Mouse (Mus musculus) heart, embryonic 12.5 days (tissue): ENCODE data around the gene Fos. TPM values are rescaled to one million over a fixed set of nuclear protein-coding genes. Genes with fewer than 3 reads are reported as not detected.
A peak's percentile ranks its signal among the peaks of the same experiment; 100 is the strongest.

Experiments
- ATAC-seq: fragments of 200-750 bp; cut with Nextera tagmentation; 2 replicates; pipeline ENCODE4 v1.8.0; 2017; ENCODE audit warnings: moderate TSS enrichment, moderate library complexity; ENCODE audit not compliant: insufficient number of reproducible peaks, low FRiP score
- H3K27ac ChIP-seq: fragments of 300-500 bp; sonication (generic); 2 replicates; pipeline ENCODE4 v1.5.1; 2016; ENCODE audit warnings: mild to moderate bottlenecking, moderate library complexity; ENCODE audit not compliant: poor library complexity, severe bottlenecking
- H3K27me3 ChIP-seq: fragments of 300-500 bp; sonication (generic); replicated peaks from 2 replicates; pipeline ENCODE4 v1.6.1; 2016; ENCODE audit warnings: mild to moderate bottlenecking, moderate library complexity
- H3K36me3 ChIP-seq: fragments of 300-500 bp; sonication (generic); 2 replicates; pipeline ENCODE4 v1.6.1; 2016; ENCODE audit warnings: mild to moderate bottlenecking, moderate library complexity
- H3K4me1 ChIP-seq: fragments of 300-500 bp; sonication (generic); replicated peaks from 2 replicates; pipeline ENCODE4 v1.6.1; 2016; ENCODE audit warnings: mild to moderate bottlenecking
- H3K4me2 ChIP-seq: fragments of 300-500 bp; sonication (generic); 2 replicates; pipeline ENCODE4 v1.6.1; 2016; ENCODE audit warnings: mild to moderate bottlenecking, moderate library complexity
- H3K4me3 ChIP-seq: fragments of 300-500 bp; sonication (generic); 2 replicates; pipeline ENCODE4 v1.5.1; 2016; ENCODE audit warnings: mild to moderate bottlenecking
- H3K9ac ChIP-seq: fragments of 300-500 bp; sonication (generic); 2 replicates; pipeline ENCODE4 v1.6.1; 2016; ENCODE audit warnings: mild to moderate bottlenecking, moderate library complexity
- H3K9me3 ChIP-seq: fragments of 300-500 bp; sonication (generic); replicated peaks from 2 replicates; pipeline ENCODE4 v1.6.1; 2016; ENCODE audit warnings: mild to moderate bottlenecking, moderate library complexity
- WGBS: fragments of 180-500 bp; shearing (Covaris S2); methylation state at CpG from one replicate; pipeline ENCODE4 v1.1.7; 2016; 5-methylcytosine and 5-hydroxymethylcytosine counted together
- polyA plus RNA-seq: library from polyadenylated mRNA; unstranded; fragments of >200 nt; fragmentation: Nextera tagmentation; extraction: Ambion mirVana; gene quantifications from 2 replicates; pipeline ENCODE4 v1.2.1, GENCODE M21; 2016

The Fos gene
- polyA plus RNA-seq, 1 experiment from 2014 or later: 5.9 TPM

GRCm38 (mm10) chr12:85462802-85463201 lies 10.9 kb upstream of the Fos start:
- Histone ChIP-seq H3K4me1 (peaks cover 36% of the 10 kb centered on the region), H3K9me3 (no peaks in the 10 kb centered on the region), H3K4me3 (no peak overlapping the region), H3K36me3 (no peaks in the 10 kb centered on the region), H3K9ac (no peak overlapping the region), H3K4me2 (0 out of 2 replicates have a peak overlapping the region, but pooled peaks have one; percentile 32), H3K27ac (no peak overlapping the region), H3K27me3 (no peaks in the 10 kb centered on the region)
- WGBS: 40% methylated on average over 7 of the region's 7 CpGs
- ATAC-seq: no peak

- no peaks in the 10 kb centered on the region for H3K27me3 ChIP-seq
- peaks cover 33% of the 10 kb centered on the region for H3K4me1 ChIP-seq
- no peaks in the 10 kb centered on the region for H3K36me3 ChIP-seq
- H3K9ac ChIP-seq: no peak overlapping the region
- H3K27ac ChIP-seq: no peak overlapping the region
- 52% methylated on average over 5 of the region's 5 CpGs for WGBS
- no peaks in the 10 kb centered on the region for H3K9me3 ChIP-seq
- H3K4me3 ChIP-seq: no peak overlapping the region
- no peak for ATAC-seq
- H3K4me2 ChIP-seq: no peak overlapping the region
Observed at GRCm38 (mm10) chr12:85464431-85464830, 9.3 kb upstream of the Fos start.

GRCm38 (mm10) chr12:85464902-85465301 lies 8.8 kb upstream of the Fos start:
- Histone ChIP-seq H3K4me1 (peaks cover 32% of the 10 kb centered on the region), H3K9ac (no peak overlapping the region), H3K4me3 (no peak overlapping the region), H3K4me2 (no peak overlapping the region), H3K36me3 (no peaks in the 10 kb centered on the region), H3K27ac (no peak overlapping the region), H3K27me3 (no peaks in the 10 kb centered on the region), H3K9me3 (no peaks in the 10 kb centered on the region)
- 52% methylated on average over 3 of the region's 3 CpGs for WGBS
- no peak for ATAC-seq

- H3K36me3 ChIP-seq: no peaks in the 10 kb centered on the region
- H3K27me3 ChIP-seq: no peaks in the 10 kb centered on the region
- 79% methylated on average over 14 of the region's 14 CpGs for WGBS
- no peak overlapping the region for H3K4me2 ChIP-seq
- ATAC-seq: no peak
- no peaks in the 10 kb centered on the region for H3K9me3 ChIP-seq
- no peak overlapping the region for H3K9ac ChIP-seq
- no peak overlapping the region for H3K27ac ChIP-seq
- peaks cover 25% of the 10 kb centered on the region for H3K4me1 ChIP-seq
- no peak overlapping the region for H3K4me3 ChIP-seq
Observed at GRCm38 (mm10) chr12:85467854-85468253, 5.8 kb upstream of the Fos start.

- H3K9ac ChIP-seq: no peak overlapping the region
- no peak overlapping the region for H3K4me3 ChIP-seq
- ATAC-seq: no peak
- WGBS: 72% methylated on average over 12 of the region's 12 CpGs
- H3K27me3 ChIP-seq: no peaks in the 10 kb centered on the region
- no peaks in the 10 kb centered on the region for H3K9me3 ChIP-seq
- H3K27ac ChIP-seq: no peak overlapping the region
- H3K36me3 ChIP-seq: no peaks in the 10 kb centered on the region
- no peak overlapping the region for H3K4me2 ChIP-seq
- H3K4me1 ChIP-seq: peaks cover 22% of the 10 kb centered on the region
Observed at GRCm38 (mm10) chr12:85468666-85469065, 5.0 kb upstream of the Fos start.

- peaks cover 6% of the 10 kb centered on the region; the same call in 1 of the 2 replicates for H3K27me3 ChIP-seq
- H3K27ac ChIP-seq: peak overlapping the region; percentile 90
- H3K36me3 ChIP-seq: peaks cover 5% of the 10 kb centered on the region; the same call in 1 of the 2 replicates
- H3K9ac ChIP-seq: peak overlapping the region; percentile 78
- H3K4me3 ChIP-seq: peak overlapping the region; percentile 61
- peak overlapping the region; percentile 93 for H3K4me2 ChIP-seq
- peaks cover 32% of the 10 kb centered on the region for H3K4me1 ChIP-seq
- under 1% methylated on average over 42 of the region's 42 CpGs for WGBS
- no peaks in the 10 kb centered on the region for H3K9me3 ChIP-seq
- peak; percentile 80 for ATAC-seq
Observed at GRCm38 (mm10) chr12:85471920-85472655, 1.6 kb upstream of the Fos start.

- Histone ChIP-seq H3K27me3 (peaks cover 6% of the 10 kb centered on the region; the same call in 1 of the 2 replicates), H3K4me1 (peaks cover 32% of the 10 kb centered on the region), H3K4me3 (peak overlapping the region; percentile 61), H3K36me3 (peaks cover 5% of the 10 kb centered on the region; the same call in 1 of the 2 replicates), H3K9me3 (no peaks in the 10 kb centered on the region), H3K9ac (peak overlapping the region; percentile 78), H3K27ac (peak overlapping the region; percentile 90), H3K4me2 (peak overlapping the region; percentile 93)
- no peak for ATAC-seq
- WGBS: under 1% methylated on average over 23 of the region's 23 CpGs
Observed at GRCm38 (mm10) chr12:85472656-85473410, 857 bp upstream of the Fos start.

GRCm38 (mm10) chr12:85474298-85475231 lies 875 bp downstream of the Fos start:
- Histone ChIP-seq H3K4me2 (peak overlapping the region; percentile 93), H3K27me3 (peaks cover 6% of the 10 kb centered on the region; the same call in 1 of the 2 replicates), H3K27ac (peak overlapping the region; percentile 90), H3K9ac (peak overlapping the region; percentile 78), H3K9me3 (no peaks in the 10 kb centered on the region), H3K4me1 (peaks cover 41% of the 10 kb centered on the region), H3K4me3 (peak overlapping the region; percentile 61), H3K36me3 (peaks cover 5% of the 10 kb centered on the region; the same call in 1 of the 2 replicates)
- 1% methylated on average over 49 of the region's 49 CpGs for WGBS
- peak; percentile 26 for ATAC-seq

GRCm38 (mm10) chr12:85475232-85475919 lies 1.7 kb downstream of the Fos start:
- 22% methylated on average over 15 of the region's 16 CpGs for WGBS
- Histone ChIP-seq H3K27me3 (peaks cover 6% of the 10 kb centered on the region; the same call in 1 of the 2 replicates), H3K9me3 (no peaks in the 10 kb centered on the region), H3K27ac (no peak overlapping the region), H3K36me3 (peaks cover 5% of the 10 kb centered on the region; the same call in 1 of the 2 replicates), H3K4me2 (peak overlapping the region; percentile 93), H3K9ac (peak overlapping the region; percentile 78), H3K4me1 (peaks cover 46% of the 10 kb centered on the region), H3K4me3 (peak overlapping the region; percentile 61)
- no peak for ATAC-seq
